Mouse (Mus musculus): ENCODE data around the gene Cdc73. TPM values are rescaled to one million over a fixed set of nuclear protein-coding genes. Genes with fewer than 3 reads are reported as not detected.

The Cdc73 gene
- polyA plus RNA-seq, 1 experiment: 115 TPM

DNA sequence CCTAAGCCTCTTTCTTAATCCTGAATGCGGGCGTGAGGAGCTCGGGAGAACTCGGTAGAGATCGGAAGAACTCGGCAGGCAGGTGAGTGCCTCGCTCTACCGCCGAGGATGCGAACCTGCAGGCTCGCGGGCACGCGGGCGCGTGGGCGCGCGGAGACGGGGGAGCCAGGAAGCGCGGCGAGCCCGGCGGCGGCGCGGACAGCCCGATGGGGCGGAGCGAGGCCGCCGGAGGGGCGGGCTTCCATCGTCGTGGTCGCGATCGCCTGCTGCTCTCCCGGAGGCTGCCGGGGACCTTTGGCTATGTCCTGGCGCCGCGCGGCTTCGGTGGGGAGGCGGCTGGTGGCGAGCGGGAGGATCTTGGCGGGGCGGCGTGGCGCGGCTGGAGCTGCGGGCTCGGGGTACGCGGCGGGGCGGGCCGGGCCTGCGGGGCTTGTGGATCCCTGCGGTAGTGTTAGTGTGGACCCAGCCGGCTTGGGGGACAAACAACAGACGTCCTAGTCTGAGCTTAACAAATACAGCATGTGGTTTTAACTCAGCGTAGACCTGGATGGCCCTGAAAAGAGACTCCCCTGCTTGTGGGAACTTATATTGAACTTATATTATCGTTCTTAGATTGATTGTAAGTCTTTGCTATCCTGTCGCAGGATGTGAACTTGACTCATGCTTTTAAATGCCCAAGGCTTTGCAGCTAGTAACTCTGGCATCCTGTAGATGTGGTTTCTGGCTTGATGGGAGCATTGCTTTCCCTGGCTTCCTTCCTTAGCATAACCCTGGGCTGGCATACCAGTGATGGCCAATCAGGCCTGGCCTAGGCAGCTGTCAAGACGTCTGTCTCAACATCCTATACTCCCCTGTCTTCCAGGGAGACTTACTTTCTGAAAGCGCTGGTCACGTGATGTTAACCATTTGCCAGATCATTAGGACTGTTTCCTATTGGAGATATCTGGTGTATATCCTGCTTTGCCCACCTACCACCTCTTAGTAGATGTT lies 37.0 kb upstream of the Cdc73 start:
- H3K4me1 ChIP-seq (ENCODE audit: control insufficient read depth, insufficient read depth, low read length): peaks cover 1% of the 10 kb centered on the region
- peak overlapping the region; percentile 96 for H3K4me3 ChIP-seq (ENCODE audit: low read depth, low read length)
- no peaks in the 10 kb centered on the region for H3K27me3 ChIP-seq (ENCODE audit: control insufficient read depth, insufficient read depth, low read length, poor library complexity, severe bottlenecking)
- peak overlapping the region; percentile 89 for H3K9ac ChIP-seq (ENCODE audit: low read depth, poor library complexity, severe bottlenecking)
- TF ChIP-seq POLR2A (IDR thresholded peaks at IDR 0.05; ENCODE audit: insufficient read depth, low read length) (no peak), EP300 (IDR thresholded peaks at IDR 0.05; ENCODE audit: insufficient read depth, low read depth, low read length) (no peak), CTCF (IDR thresholded peaks at IDR 0.05; ENCODE audit: low read depth, low read length) (no peak)
- H3K36me3 ChIP-seq (ENCODE audit: control insufficient read depth, insufficient read depth, low read length, poor library complexity, severe bottlenecking): peaks cover 2% of the 10 kb centered on the region; the same call in 1 of the 2 replicates
- H3K9me3 ChIP-seq (replicated peaks; ENCODE audit: control insufficient read depth, insufficient read depth, low read length, poor library complexity, severe bottlenecking): no peaks in the 10 kb centered on the region
- peak overlapping the region; percentile 52 for H3K27ac ChIP-seq (ENCODE audit: insufficient read depth, low read length)

GRCm38 (mm10) chr1:143738811-143739210 lies 36.1 kb upstream of the Cdc73 start:
- peak overlapping the region; percentile 89 for H3K9ac ChIP-seq (ENCODE audit: low read depth, poor library complexity, severe bottlenecking)
- peaks cover 2% of the 10 kb centered on the region; the same call in 1 of the 2 replicates for H3K36me3 ChIP-seq (ENCODE audit: control insufficient read depth, insufficient read depth, low read length, poor library complexity, severe bottlenecking)
- peaks cover 1% of the 10 kb centered on the region for H3K4me1 ChIP-seq (ENCODE audit: control insufficient read depth, insufficient read depth, low read length)
- H3K27ac ChIP-seq (ENCODE audit: insufficient read depth, low read length): peak overlapping the region; percentile 35
- peak overlapping the region; percentile 96 for H3K4me3 ChIP-seq (ENCODE audit: low read depth, low read length)
- no peaks in the 10 kb centered on the region for H3K9me3 ChIP-seq (replicated peaks; ENCODE audit: control insufficient read depth, insufficient read depth, low read length, poor library complexity, severe bottlenecking)
- TF ChIP-seq CTCF (IDR thresholded peaks at IDR 0.05; ENCODE audit: low read depth, low read length) (no peak), EP300 (IDR thresholded peaks at IDR 0.05; ENCODE audit: insufficient read depth, low read depth, low read length) (no peak), POLR2A (IDR thresholded peaks at IDR 0.05; ENCODE audit: insufficient read depth, low read length) (no peak)
- no peaks in the 10 kb centered on the region for H3K27me3 ChIP-seq (ENCODE audit: control insufficient read depth, insufficient read depth, low read length, poor library complexity, severe bottlenecking)

- no peaks in the 10 kb centered on the region for H3K36me3 ChIP-seq (ENCODE audit: control insufficient read depth, insufficient read depth, low read length, poor library complexity, severe bottlenecking)
- peaks cover 1% of the 10 kb centered on the region for H3K4me1 ChIP-seq (ENCODE audit: control insufficient read depth, insufficient read depth, low read length)
- H3K9me3 ChIP-seq (replicated peaks; ENCODE audit: control insufficient read depth, insufficient read depth, low read length, poor library complexity, severe bottlenecking): no peaks in the 10 kb centered on the region
- H3K4me3 ChIP-seq (ENCODE audit: low read depth, low read length): no peak overlapping the region
- H3K27ac ChIP-seq (ENCODE audit: insufficient read depth, low read length): peak overlapping the region; percentile 65
- no peak for TF ChIP-seq POLR2A (IDR thresholded peaks at IDR 0.05; ENCODE audit: insufficient read depth, low read length)
- TF ChIP-seq EP300 (IDR thresholded peaks at IDR 0.05; ENCODE audit: insufficient read depth, low read depth, low read length): peak; percentile 58; the same call in 1 of the 2 replicates
- no peak overlapping the region for H3K9ac ChIP-seq (ENCODE audit: low read depth, poor library complexity, severe bottlenecking)
- no peaks in the 10 kb centered on the region for H3K27me3 ChIP-seq (ENCODE audit: control insufficient read depth, insufficient read depth, low read length, poor library complexity, severe bottlenecking)
Measured at GRCm38 (mm10) chr1:143733914-143734410, 31.3 kb upstream of the Cdc73 start.

GRCm38 (mm10) chr1:143731691-143732090 lies 29.0 kb upstream of the Cdc73 start:
- Histone ChIP-seq H3K9me3 (replicated peaks; ENCODE audit: control insufficient read depth, insufficient read depth, low read length, poor library complexity, severe bottlenecking) (no peaks in the 10 kb centered on the region), H3K36me3 (ENCODE audit: control insufficient read depth, insufficient read depth, low read length, poor library complexity, severe bottlenecking) (no peaks in the 10 kb centered on the region), H3K9ac (ENCODE audit: low read depth, poor library complexity, severe bottlenecking) (no peak overlapping the region), H3K4me3 (ENCODE audit: low read depth, low read length) (no peak overlapping the region), H3K27ac (ENCODE audit: insufficient read depth, low read length) (peak overlapping the region; percentile 97), H3K27me3 (ENCODE audit: control insufficient read depth, insufficient read depth, low read length, poor library complexity, severe bottlenecking) (no peaks in the 10 kb centered on the region), H3K4me1 (ENCODE audit: control insufficient read depth, insufficient read depth, low read length) (peaks cover 1% of the 10 kb centered on the region)
- TF ChIP-seq EP300 (IDR thresholded peaks at IDR 0.05; ENCODE audit: insufficient read depth, low read depth, low read length): peak; percentile 87
- no peak for TF ChIP-seq CTCF (IDR thresholded peaks at IDR 0.05; ENCODE audit: low read depth, low read length)

- Histone ChIP-seq H3K4me1 (ENCODE audit: control insufficient read depth, insufficient read depth, low read length) (peaks cover 1% of the 10 kb centered on the region), H3K9ac (ENCODE audit: low read depth, poor library complexity, severe bottlenecking) (no peak overlapping the region), H3K36me3 (ENCODE audit: control insufficient read depth, insufficient read depth, low read length, poor library complexity, severe bottlenecking) (no peaks in the 10 kb centered on the region), H3K4me3 (ENCODE audit: low read depth, low read length) (no peak overlapping the region), H3K9me3 (replicated peaks; ENCODE audit: control insufficient read depth, insufficient read depth, low read length, poor library complexity, severe bottlenecking) (no peaks in the 10 kb centered on the region), H3K27ac (ENCODE audit: insufficient read depth, low read length) (0 out of 2 replicates have a peak overlapping the region, but pooled peaks have one; percentile 40), H3K27me3 (ENCODE audit: control insufficient read depth, insufficient read depth, low read length, poor library complexity, severe bottlenecking) (no peaks in the 10 kb centered on the region)
- TF ChIP-seq CTCF (IDR thresholded peaks at IDR 0.05; ENCODE audit: low read depth, low read length): peak; percentile 54
- TF ChIP-seq POLR2A (IDR thresholded peaks at IDR 0.05; ENCODE audit: insufficient read depth, low read length): no peak
Measured at GRCm38 (mm10) chr1:143730899-143731298, 28.2 kb upstream of the Cdc73 start.

Data from ES-Bruce4 (cell line).